Mouse (Mus musculus): ENCODE results near the gene Dusp1. TPM values are rescaled to one million over a fixed set of nuclear protein-coding genes. Genes with fewer than 3 reads are reported as not detected.
A peak's percentile ranks its signal among the peaks of the same experiment; 100 is the strongest.

Gene Dusp1
- polyA plus RNA-seq, 1 experiment, result 19.7 TPM

GRCm38 (mm10) chr17:26563476-26563875 is 1.5 kb upstream of the Dusp1 start:
- Histone ChIP-seq H3K27me3 (ENCODE audit: control insufficient read depth, insufficient read depth, low read length) (no peaks in the 10 kb centered on the region), H3K27ac (ENCODE audit: control insufficient read depth, insufficient read depth, low read depth, low read length) (no peak overlapping the region), H3K4me3 (ENCODE audit: control insufficient read depth, low read depth, low read length) (no peak overlapping the region), H3K36me3 (ENCODE audit: control insufficient read depth, insufficient read depth, low read length) (no peaks in the 10 kb centered on the region), H3K4me1 (ENCODE audit: control insufficient read depth, insufficient read depth, low read length) (peaks cover 19% of the 10 kb centered on the region)
- TF ChIP-seq POLR2A (IDR thresholded peaks at IDR 0.05; ENCODE audit: control insufficient read depth, low read depth, low read length) (no peak), CTCF (IDR thresholded peaks at IDR 0.05; ENCODE audit: control insufficient read depth, insufficient read depth, insufficient replicate concordance, low read depth, low read length) (no peak)

GRCm38 (mm10) chr17:26562292-26562691 is 364 bp upstream of the Dusp1 start:
- peaks cover 19% of the 10 kb centered on the region for H3K4me1 ChIP-seq (ENCODE audit: control insufficient read depth, insufficient read depth, low read length)
- no peak overlapping the region for H3K27ac ChIP-seq (ENCODE audit: control insufficient read depth, insufficient read depth, low read depth, low read length)
- no peaks in the 10 kb centered on the region for H3K36me3 ChIP-seq (ENCODE audit: control insufficient read depth, insufficient read depth, low read length)
- TF ChIP-seq CTCF (IDR thresholded peaks at IDR 0.05; ENCODE audit: control insufficient read depth, insufficient read depth, insufficient replicate concordance, low read depth, low read length), result no peak
- no peak for TF ChIP-seq POLR2A (IDR thresholded peaks at IDR 0.05; ENCODE audit: control insufficient read depth, low read depth, low read length)
- H3K4me3 ChIP-seq (ENCODE audit: control insufficient read depth, low read depth, low read length), result no peak overlapping the region; the same call in 1 of the 2 replicates
- no peaks in the 10 kb centered on the region for H3K27me3 ChIP-seq (ENCODE audit: control insufficient read depth, insufficient read depth, low read length)

GRCm38 (mm10) chr17:26561290-26561640 is 663 bp downstream of the Dusp1 start, which contains the start of gene Ergic1:
Ergic1 (plus strand) TSS chr17:26561489.
- H3K27me3 ChIP-seq (ENCODE audit: control insufficient read depth, insufficient read depth, low read length), result no peaks in the 10 kb centered on the region

GRCm38 (mm10) chr17:26560526-26561289 is 1.2 kb downstream of the Dusp1 start:
- no peak for TF ChIP-seq POLR2A (IDR thresholded peaks at IDR 0.05; ENCODE audit: control insufficient read depth, low read depth, low read length)
- no peak for TF ChIP-seq CTCF (IDR thresholded peaks at IDR 0.05; ENCODE audit: control insufficient read depth, insufficient read depth, insufficient replicate concordance, low read depth, low read length)
- Histone ChIP-seq H3K4me1 (ENCODE audit: control insufficient read depth, insufficient read depth, low read length) (peaks cover 19% of the 10 kb centered on the region), H3K27ac (ENCODE audit: control insufficient read depth, insufficient read depth, low read depth, low read length) (peak overlapping the region; percentile 91)

More at GRCm38 (mm10) chr17:26561290-26561640, 663 bp downstream of the Dusp1 start, which contains the start of gene Ergic1:
- TF ChIP-seq POLR2A (IDR thresholded peaks at IDR 0.05; ENCODE audit: control insufficient read depth, low read depth, low read length) (peak; percentile 57), CTCF (IDR thresholded peaks at IDR 0.05; ENCODE audit: control insufficient read depth, insufficient read depth, insufficient replicate concordance, low read depth, low read length) (no peak)
- Histone ChIP-seq H3K4me3 (ENCODE audit: control insufficient read depth, low read depth, low read length) (peak within 1 kb of the TSS; percentile 88), H3K36me3 (ENCODE audit: control insufficient read depth, insufficient read depth, low read length) (no peaks in the 10 kb centered on the region), H3K4me1 (ENCODE audit: control insufficient read depth, insufficient read depth, low read length) (peaks cover 19% of the 10 kb centered on the region), H3K27ac (ENCODE audit: control insufficient read depth, insufficient read depth, low read depth, low read length) (peak within 1 kb of the TSS; percentile 91)

GRCm38 (mm10) chr17:26553033-26553432 is 8.9 kb downstream of the Dusp1 start:
- H3K27ac ChIP-seq (ENCODE audit: control insufficient read depth, insufficient read depth, low read depth, low read length), result no peak overlapping the region

More at GRCm38 (mm10) chr17:26560526-26561289, 1.2 kb downstream of the Dusp1 start:
- Histone ChIP-seq H3K4me3 (ENCODE audit: control insufficient read depth, low read depth, low read length) (peak overlapping the region; percentile 88), H3K36me3 (ENCODE audit: control insufficient read depth, insufficient read depth, low read length) (no peaks in the 10 kb centered on the region), H3K27me3 (ENCODE audit: control insufficient read depth, insufficient read depth, low read length) (no peaks in the 10 kb centered on the region)

GRCm38 (mm10) chr17:26551104-26551503 is 10.8 kb downstream of the Dusp1 start:
- H3K27ac ChIP-seq (ENCODE audit: control insufficient read depth, insufficient read depth, low read depth, low read length), result no peak overlapping the region
- TF ChIP-seq POLR2A (IDR thresholded peaks at IDR 0.05; ENCODE audit: control insufficient read depth, low read depth, low read length), result no peak
- no peak for TF ChIP-seq CTCF (IDR thresholded peaks at IDR 0.05; ENCODE audit: control insufficient read depth, insufficient read depth, insufficient replicate concordance, low read depth, low read length)
- no peaks in the 10 kb centered on the region for H3K36me3 ChIP-seq (ENCODE audit: control insufficient read depth, insufficient read depth, low read length)
- H3K4me1 ChIP-seq (ENCODE audit: control insufficient read depth, insufficient read depth, low read length), result peaks cover 4% of the 10 kb centered on the region; the same call in 1 of the 2 replicates
- H3K4me3 ChIP-seq (ENCODE audit: control insufficient read depth, low read depth, low read length), result no peak overlapping the region
- H3K27me3 ChIP-seq (ENCODE audit: control insufficient read depth, insufficient read depth, low read length), result no peaks in the 10 kb centered on the region

More at GRCm38 (mm10) chr17:26553033-26553432, 8.9 kb downstream of the Dusp1 start:
- Histone ChIP-seq H3K4me3 (ENCODE audit: control insufficient read depth, low read depth, low read length) (no peak overlapping the region), H3K36me3 (ENCODE audit: control insufficient read depth, insufficient read depth, low read length) (no peaks in the 10 kb centered on the region), H3K27me3 (ENCODE audit: control insufficient read depth, insufficient read depth, low read length) (no peaks in the 10 kb centered on the region), H3K4me1 (ENCODE audit: control insufficient read depth, insufficient read depth, low read length) (peaks cover 4% of the 10 kb centered on the region)
- TF ChIP-seq POLR2A (IDR thresholded peaks at IDR 0.05; ENCODE audit: control insufficient read depth, low read depth, low read length), result no peak
- TF ChIP-seq CTCF (IDR thresholded peaks at IDR 0.05; ENCODE audit: control insufficient read depth, insufficient read depth, insufficient replicate concordance, low read depth, low read length), result no peak

GRCm38 (mm10) chr17:26549148-26549809 is 12.6 kb downstream of the Dusp1 start:
- TF ChIP-seq POLR2A (IDR thresholded peaks at IDR 0.05; ENCODE audit: control insufficient read depth, low read depth, low read length) (no peak), CTCF (IDR thresholded peaks at IDR 0.05; ENCODE audit: control insufficient read depth, insufficient read depth, insufficient replicate concordance, low read depth, low read length) (no peak)
- peaks cover 4% of the 10 kb centered on the region; the same call in 1 of the 2 replicates for H3K4me1 ChIP-seq (ENCODE audit: control insufficient read depth, insufficient read depth, low read length)
- no peaks in the 10 kb centered on the region for H3K27me3 ChIP-seq (ENCODE audit: control insufficient read depth, insufficient read depth, low read length)
- no peak overlapping the region for H3K27ac ChIP-seq (ENCODE audit: control insufficient read depth, insufficient read depth, low read depth, low read length)
- no peak overlapping the region for H3K4me3 ChIP-seq (ENCODE audit: control insufficient read depth, low read depth, low read length)
- no peaks in the 10 kb centered on the region for H3K36me3 ChIP-seq (ENCODE audit: control insufficient read depth, insufficient read depth, low read length)
